Mouse (Mus musculus): ENCODE data around the gene Ace.

- TF ChIP-seq NRF1 (IDR thresholded peaks at IDR 0.05; ENCODE audit: insufficient read depth, low read depth, low read length, poor library complexity, severe bottlenecking) (no peak), CTCF (IDR thresholded peaks at IDR 0.05 in 2 of 3, conservative IDR thresholded peaks at IDR 0.05 in 1 of 3; ENCODE audit: control insufficient read depth in 1 of 3, insufficient read depth in 1 of 3, low read depth in 2 of 3, low read length in 3 of 3, poor library complexity in 1 of 3, severe bottlenecking in 1 of 3) (no peak)
These were observed 15.6 kb upstream of the Ace start for GRCm38 (mm10) chr11:105952111-105952510.

Measured in MEL (cell line).